In the genomic region with DNA sequence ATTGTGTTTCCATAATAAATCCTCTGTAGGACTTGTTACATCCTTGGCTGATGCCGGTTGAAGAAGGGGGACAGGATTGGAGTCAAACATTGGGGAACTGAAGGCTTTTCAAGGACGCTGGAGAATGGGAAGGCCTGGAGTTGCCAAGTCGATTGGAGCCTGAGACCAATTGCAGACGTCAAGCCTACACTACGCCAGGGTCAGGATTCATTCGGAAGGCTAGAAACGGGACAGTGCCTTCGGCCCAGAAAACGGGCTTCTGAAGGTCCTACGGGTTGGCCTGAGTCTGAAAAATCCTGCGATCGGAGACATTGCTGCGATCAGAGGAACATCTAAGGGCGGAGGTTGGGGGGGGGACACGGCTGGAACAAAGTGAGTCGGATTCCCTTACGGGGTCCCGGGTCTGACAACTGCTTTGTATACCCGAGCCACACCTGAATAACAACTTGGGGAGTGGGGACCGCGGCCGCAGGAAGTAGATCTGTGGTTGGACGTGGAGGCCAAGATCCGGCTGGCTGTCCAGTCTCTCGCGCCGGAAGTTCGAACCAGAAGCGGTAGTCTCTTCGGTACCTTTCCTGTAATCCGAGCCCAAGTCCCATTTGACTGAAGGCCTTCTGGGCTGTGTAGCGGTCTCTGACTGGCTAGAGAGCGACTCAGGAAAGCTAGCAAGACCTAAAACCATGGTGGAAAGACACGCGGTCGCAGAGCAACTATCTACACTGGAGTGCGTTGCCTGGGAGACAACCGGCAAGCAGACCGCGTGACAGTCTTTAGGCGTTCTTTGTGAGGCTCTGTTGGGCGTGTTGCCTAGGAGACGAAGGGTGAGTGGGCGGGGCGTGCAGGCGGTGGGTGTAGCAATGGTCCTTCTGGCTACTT, we compare ENCODE assay signal across 7 mouse cellular contexts. TPM values are rescaled to one million over a fixed set of nuclear protein-coding genes. Genes with fewer than 3 reads are reported as not detected.
DNase-seq lines count a peak whose midpoint lies in the region; ATAC-seq and TF ChIP-seq lines count a peak whose summit lies in the region.

4921536K21Rik (minus strand) TSS at position 693 of the 876 bp plus-strand sequence.
Dusp18 (plus strand) TSS at position 835 of the 876 bp plus-strand sequence.

- no peak for TF ChIP-seq POLR2A in bone marrow, adult 2 months (IDR thresholded peaks at IDR 0.05; ENCODE audit: borderline replicate concordance, control insufficient read depth, low read depth, low read length)

- H3K27ac ChIP-seq in bone marrow, adult 2 months (ENCODE audit: control insufficient read depth, insufficient read depth, low read depth, low read length, poor library complexity), result no peak within 1 kb of the TSS
- peak within 1 kb of the TSS; percentile 82 for H3K27ac ChIP-seq in embryonic facial prominence, embryonic 14.5 days (replicated peaks; ENCODE audit: low read depth, low read length)
- H3K27ac ChIP-seq in limb, embryonic 12.5 days, result peak within 1 kb of the TSS; percentile 90
- H3K27ac ChIP-seq in midbrain, embryonic 14.5 days (replicated peaks; ENCODE audit: low read depth, low read length), result peak within 1 kb of the TSS; percentile 85

- H3K9ac ChIP-seq in embryonic facial prominence, embryonic 14.5 days (ENCODE audit: low read depth, low read length), result peak within 1 kb of the TSS; percentile 60
- H3K9ac ChIP-seq in limb, embryonic 12.5 days (replicated peaks), result peak within 1 kb of the TSS; percentile 53
- H3K9ac ChIP-seq in midbrain, embryonic 14.5 days (replicated peaks; ENCODE audit: low read length), result peak within 1 kb of the TSS; percentile 57

- H3K27me3 ChIP-seq in embryonic facial prominence, embryonic 14.5 days (replicated peaks; ENCODE audit: control insufficient read depth, insufficient read depth, low read length), result no peaks in the 10 kb centered on the region
- H3K27me3 ChIP-seq in limb, embryonic 12.5 days, result no peaks in the 10 kb centered on the region
- H3K27me3 ChIP-seq in midbrain, embryonic 14.5 days (ENCODE audit: control insufficient read depth, insufficient read depth, low read length), result no peaks in the 10 kb centered on the region

- peaks cover 4% of the 10 kb centered on the region; the same call in 1 of the 2 replicates for H3K36me3 ChIP-seq in embryonic facial prominence, embryonic 14.5 days (ENCODE audit: control insufficient read depth, insufficient read depth, low read length)
- H3K36me3 ChIP-seq in limb, embryonic 12.5 days, result peaks cover 21% of the 10 kb centered on the region
- peaks cover 18% of the 10 kb centered on the region for H3K36me3 ChIP-seq in midbrain, embryonic 14.5 days (ENCODE audit: control insufficient read depth, insufficient read depth, low read length)

- ATAC-seq in embryonic facial prominence, embryonic 14.5 days (ENCODE audit: low read depth), result peak; percentile 99
- peak; percentile 96 for ATAC-seq in limb, embryonic 12.5 days (ENCODE audit: insufficient number of reproducible peaks, insufficient read depth, low FRiP score, low TSS enrichment, low read depth)
- peak; percentile 99 for ATAC-seq in midbrain, embryonic 14.5 days (ENCODE audit: low FRiP score, low TSS enrichment)

- peak; percentile 97 for DNase-seq in embryonic facial prominence, embryonic 14.5 days (ENCODE audit: low spot score)
- DNase-seq in heart, adult 8-10 months (ENCODE audit: low spot score), result peak; percentile 93
- DNase-seq in kidney, adult 8-10 months, result peak; percentile 94 to 95
- DNase-seq in midbrain, embryonic 14.5 days, result peak; percentile 96
- DNase-seq in spleen, adult 18-20 months, result peak; percentile 73 to 81

- 17% methylated on average over 46 of the region's 46 CpGs for WGBS in bone marrow, adult 2 months
- 6% methylated on average over 40 of the region's 46 CpGs for WGBS in embryonic facial prominence, embryonic 14.5 days
- 3% methylated on average over 46 of the region's 46 CpGs for WGBS in limb, embryonic 12.5 days
- WGBS in midbrain, embryonic 14.5 days, result 2% methylated on average over 46 of the region's 46 CpGs

- peak within 1 kb of the TSS; percentile 80 for H3K4me2 ChIP-seq in embryonic facial prominence, embryonic 14.5 days (ENCODE audit: low read depth, low read length)
- H3K4me2 ChIP-seq in limb, embryonic 12.5 days, result peak within 1 kb of the TSS; percentile 78
- H3K4me2 ChIP-seq in midbrain, embryonic 14.5 days (ENCODE audit: low read length), result peak within 1 kb of the TSS; percentile 80

- no peaks in the 10 kb centered on the region for H3K9me3 ChIP-seq in embryonic facial prominence, embryonic 14.5 days (ENCODE audit: control insufficient read depth, low read length)
- no peaks in the 10 kb centered on the region for H3K9me3 ChIP-seq in limb, embryonic 12.5 days
- no peaks in the 10 kb centered on the region for H3K9me3 ChIP-seq in midbrain, embryonic 14.5 days (ENCODE audit: control insufficient read depth, low read length)

- TF ChIP-seq CTCF in bone marrow, adult 2 months (IDR thresholded peaks at IDR 0.05; ENCODE audit: control insufficient read depth, insufficient read depth, low read length), result no peak

- peak within 1 kb of the TSS; percentile 63 for H3K4me3 ChIP-seq in bone marrow, adult 2 months (replicated peaks; ENCODE audit: control insufficient read depth, low read depth, low read length)
- peak within 1 kb of the TSS; percentile 46 for H3K4me3 ChIP-seq in embryonic facial prominence, embryonic 14.5 days (ENCODE audit: low read depth, low read length)
- H3K4me3 ChIP-seq in limb, embryonic 12.5 days (replicated peaks), result peak within 1 kb of the TSS; percentile 54
- peak within 1 kb of the TSS; percentile 46 for H3K4me3 ChIP-seq in midbrain, embryonic 14.5 days (replicated peaks; ENCODE audit: low read depth, low read length)

- H3K4me1 ChIP-seq in bone marrow, adult 2 months (ENCODE audit: control insufficient read depth, insufficient read depth, low read length), result no peaks in the 10 kb centered on the region; the same call in 1 of the 2 replicates
- 0 out of 2 replicates have a peak, but pooled peaks cover 2% of the 10 kb centered on the region for H3K4me1 ChIP-seq in embryonic facial prominence, embryonic 14.5 days (ENCODE audit: control insufficient read depth, insufficient read depth, low read length)
- no peaks in the 10 kb centered on the region; the same call in 1 of the 2 replicates for H3K4me1 ChIP-seq in limb, embryonic 12.5 days (replicated peaks)
- H3K4me1 ChIP-seq in midbrain, embryonic 14.5 days (ENCODE audit: control insufficient read depth, insufficient read depth, low read length), result no peaks in the 10 kb centered on the region

RNA-seq across cellular contexts. Expression of gene 4921536K21Rik, which starts in this region (rescaled TPM):
- polyA plus RNA-seq in bone marrow, adult 2 months (2011; ENCODE audit: insufficient read depth, insufficient read length, low replicate concordance, missing spikeins), result 0.38 and 0.77 TPM in 2 replicates
- 0.17 and 0.21 TPM in 2 replicates for polyA plus RNA-seq in embryonic facial prominence, embryonic 14.5 days (2014; fragmentation: Nextera tagmentation; extraction: Ambion mirVana)
- under 1 TPM; 0.57 to 0.91 (median 0.60) TPM for total RNA-seq in heart, adult 8-10 months (2022)
- polyA plus RNA-seq in limb, embryonic 12.5 days (2016; fragmentation: Nextera tagmentation; extraction: Ambion mirVana), result 0.15 and 0.18 TPM in 2 replicates
- 0.35 TPM in 1 of 2 replicates, not detected in the other for polyA plus RNA-seq in midbrain, embryonic 14.5 days (2014; fragmentation: Nextera tagmentation; extraction: Ambion mirVana)

RNA-seq across cellular contexts. Expression of gene Dusp18, which starts in this region (rescaled TPM):
- polyA plus RNA-seq in bone marrow, adult 2 months (2011; ENCODE audit: insufficient read depth, insufficient read length, low replicate concordance, missing spikeins), result 0.22 and 1.2 TPM in 2 replicates
- 10.0 and 10.5 TPM in 2 replicates for polyA plus RNA-seq in embryonic facial prominence, embryonic 14.5 days (2014; fragmentation: Nextera tagmentation; extraction: Ambion mirVana)
- total RNA-seq in heart, adult 8-10 months (2022), result 10 to 100 TPM; 31.5 to 52.7 (median 36.9) TPM
- polyA plus RNA-seq in limb, embryonic 12.5 days (2016; fragmentation: Nextera tagmentation; extraction: Ambion mirVana), result 11.2 and 11.4 TPM in 2 replicates
- polyA plus RNA-seq in midbrain, embryonic 14.5 days (2014; fragmentation: Nextera tagmentation; extraction: Ambion mirVana), result 33.7 and 38.1 TPM in 2 replicates
